Mouse (Mus musculus) cortical plate, adult 2 months (tissue): ENCODE measurements around the gene 1700069L16Rik.

Experiments used
- CTCF ChIP-seq: fragments of 200-500 bp; IDR thresholded peaks from 2 replicates; pipeline ENCODE4 v1.5.1; 2011; ENCODE audit warnings: mild to moderate bottlenecking, control low read depth, low read length; ENCODE audit not compliant: insufficient read depth; ENCODE audit errors: extremely low read depth
- POLR2A ChIP-seq: fragments of 200-500 bp; IDR thresholded peaks from 2 replicates; pipeline ENCODE4 v1.6.1; 2011; ENCODE audit warnings: mild to moderate bottlenecking, low read length, control low read depth; ENCODE audit not compliant: insufficient read depth; ENCODE audit errors: extremely low read depth

GRCm38 (mm10) chr5:113643107-113643848, 81.3 kb downstream of the 1700069L16Rik start:
- TF ChIP-seq CTCF (no peak), POLR2A (peak; percentile 83)
